ENCODE assay signal across 9 mouse cellular contexts in the genomic region with DNA sequence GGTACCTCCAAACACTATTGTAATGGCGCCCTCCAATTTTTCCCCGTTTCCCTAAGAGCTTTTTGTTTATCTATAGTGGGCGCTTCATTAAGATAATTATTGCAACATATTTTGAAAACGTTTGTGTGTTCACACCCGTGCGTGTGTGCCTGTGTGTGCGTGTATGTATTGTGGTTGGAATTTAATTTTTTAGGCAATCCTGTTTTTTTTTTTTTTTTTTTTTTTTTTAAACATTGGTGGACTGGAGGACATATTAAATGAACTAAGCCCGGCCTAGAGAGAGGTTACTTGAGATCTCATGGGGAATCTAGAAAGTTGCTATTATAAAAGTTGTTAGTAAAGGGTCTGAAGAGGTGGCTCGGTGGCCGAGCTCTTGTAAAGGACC. TPM values are rescaled to one million over a fixed set of nuclear protein-coding genes. Genes with fewer than 3 reads are reported as not detected.
DNase-seq lines count a peak whose midpoint lies in the region; ATAC-seq lines count a peak whose summit lies in the region.
"Had no signal": no experiment of that assay in that cellular context is flagged by ENCODE, and none has a peak within 500 bp of the region (broad histone marks: within the 10 kb centered on the region; RNA-seq: fewer than 3 reads in every experiment).

No protein-coding gene starts in this region.

- 8% methylated on average over 10 of the region's 10 CpGs for WGBS in kidney, embryonic 14.5 days
- WGBS in hindbrain, embryonic 14.5 days, result 10% methylated on average over 10 of the region's 10 CpGs
- 8% methylated on average over 10 of the region's 10 CpGs for WGBS in midbrain, embryonic 14.5 days

- peaks cover 26% of the 10 kb centered on the region for H3K4me1 ChIP-seq in kidney, embryonic 14.5 days (ENCODE audit: control insufficient read depth, insufficient read depth, low read length)
- peaks cover 11% of the 10 kb centered on the region for H3K4me1 ChIP-seq in brown adipose tissue, adult 24 weeks (ENCODE audit: control insufficient read depth, insufficient read depth, insufficient read length, low read length)
- peaks cover 44% of the 10 kb centered on the region for H3K4me1 ChIP-seq in hindbrain, embryonic 14.5 days (replicated peaks; ENCODE audit: control insufficient read depth, insufficient read depth, low read length)
- peaks cover 28% of the 10 kb centered on the region for H3K4me1 ChIP-seq in midbrain, embryonic 14.5 days (ENCODE audit: control insufficient read depth, insufficient read depth, low read length)

- H3K27ac ChIP-seq in kidney, embryonic 14.5 days (ENCODE audit: low read depth, low read length), result peak overlapping the region; percentile 100
- H3K27ac ChIP-seq in brown adipose tissue, adult 24 weeks (replicated peaks; ENCODE audit: low read depth, low read length), result peak overlapping the region; percentile 87
- H3K27ac ChIP-seq in hindbrain, embryonic 14.5 days, result peak overlapping the region; percentile 99
- H3K27ac ChIP-seq in midbrain, embryonic 14.5 days (replicated peaks; ENCODE audit: low read depth, low read length), result peak overlapping the region; percentile 99

- peak overlapping the region; percentile 100 for H3K9ac ChIP-seq in kidney, embryonic 14.5 days (ENCODE audit: low read depth, low read length)
- H3K9ac ChIP-seq in hindbrain, embryonic 14.5 days, result peak overlapping the region; percentile 99
- peak overlapping the region; percentile 99 for H3K9ac ChIP-seq in midbrain, embryonic 14.5 days (replicated peaks; ENCODE audit: low read length)

- DNase-seq in kidney, postnatal 36 days, result no peak
- no peak for DNase-seq in hindbrain, embryonic 14.5 days (ENCODE audit: low spot score)
- DNase-seq in midbrain, embryonic 14.5 days, result no peak
- DNase-seq in gastrocnemius, adult 18-20 months (ENCODE audit: low spot score), result no peak
- no peak for DNase-seq in c-Kit-positive CD71-positive TER-119-positive erythroid progenitor cells, embryonic 14.5 days (ENCODE audit: low spot score)

- H3K4me2 ChIP-seq in kidney, embryonic 14.5 days (replicated peaks; ENCODE audit: low read depth, low read length), result peak overlapping the region; percentile 90
- H3K4me2 ChIP-seq in hindbrain, embryonic 14.5 days (replicated peaks), result peak overlapping the region; percentile 84
- H3K4me2 ChIP-seq in midbrain, embryonic 14.5 days (ENCODE audit: low read length), result peak overlapping the region; percentile 89

- H3K4me3 ChIP-seq in kidney, embryonic 14.5 days (ENCODE audit: low read length), result peak overlapping the region; percentile 98
- H3K4me3 ChIP-seq in brown adipose tissue, adult 24 weeks (ENCODE audit: insufficient read depth, low read depth, low read length), result peak overlapping the region; percentile 81
- peak overlapping the region; percentile 91 for H3K4me3 ChIP-seq in hindbrain, embryonic 14.5 days (replicated peaks; ENCODE audit: low read length)
- H3K4me3 ChIP-seq in midbrain, embryonic 14.5 days (replicated peaks; ENCODE audit: low read depth, low read length), result peak overlapping the region; percentile 98

- H3K27me3 ChIP-seq in kidney, embryonic 14.5 days (ENCODE audit: control insufficient read depth, insufficient read depth, low read length), result no peaks in the 10 kb centered on the region
- H3K27me3 ChIP-seq in hindbrain, embryonic 14.5 days (ENCODE audit: control insufficient read depth, insufficient read depth, low read length), result no peaks in the 10 kb centered on the region
- H3K27me3 ChIP-seq in midbrain, embryonic 14.5 days (ENCODE audit: control insufficient read depth, insufficient read depth, low read length), result no peaks in the 10 kb centered on the region
- H3K27me3 ChIP-seq: Patski had no signal

- H3K9me3 ChIP-seq in kidney, embryonic 14.5 days (ENCODE audit: control insufficient read depth, low read length), result no peaks in the 10 kb centered on the region
- no peaks in the 10 kb centered on the region for H3K9me3 ChIP-seq in hindbrain, embryonic 14.5 days (ENCODE audit: control insufficient read depth, low read length)
- H3K9me3 ChIP-seq in midbrain, embryonic 14.5 days (ENCODE audit: control insufficient read depth, low read length), result no peaks in the 10 kb centered on the region

- H3K36me3 ChIP-seq in kidney, embryonic 14.5 days (ENCODE audit: control insufficient read depth, insufficient read depth, low read length), result peaks cover 37% of the 10 kb centered on the region
- H3K36me3 ChIP-seq in hindbrain, embryonic 14.5 days (replicated peaks; ENCODE audit: control insufficient read depth, insufficient read depth), result peaks cover 25% of the 10 kb centered on the region
- peaks cover 10% of the 10 kb centered on the region for H3K36me3 ChIP-seq in midbrain, embryonic 14.5 days (ENCODE audit: control insufficient read depth, insufficient read depth, low read length)

- no peak for ATAC-seq in kidney, embryonic 14.5 days (ENCODE audit: low FRiP score, low TSS enrichment)
- no peak for ATAC-seq in hindbrain, embryonic 14.5 days (ENCODE audit: low FRiP score)
- no peak for ATAC-seq in midbrain, embryonic 14.5 days (ENCODE audit: low FRiP score, low TSS enrichment)
- no peak for ATAC-seq in cerebellum, adult (ENCODE audit: insufficient number of reproducible peaks, low FRiP score, low TSS enrichment)
- ATAC-seq: Patski had no signal

RNA-seq across cellular contexts. Expression of a gene that starts 1.4 kb away (rescaled TPM):
- 448 and 806 TPM in 2 replicates for polyA plus RNA-seq in kidney, embryonic 14.5 days (2014; fragmentation: Nextera tagmentation; extraction: Ambion mirVana)
- 162 and 164 TPM in 2 replicates for polyA plus RNA-seq in brown adipose tissue, adult 24 weeks (2012; ENCODE audit: insufficient read depth, insufficient read length, missing spikeins)
- polyA plus RNA-seq in hindbrain, embryonic 14.5 days (2014; fragmentation: Nextera tagmentation; extraction: Ambion mirVana), result 478 and 513 TPM in 2 replicates
- polyA plus RNA-seq in midbrain, embryonic 14.5 days (2014; fragmentation: Nextera tagmentation; extraction: Ambion mirVana), result 351 and 564 TPM in 2 replicates
- total RNA-seq in gastrocnemius, adult 18-20 months (2021), result 100 to 1,000 TPM; 266 to 284 TPM
